ENCODE assay signal across 8 mouse cellular contexts in genomic region chr5:138948031-138948980, GRCm38 (mm10). TPM values are rescaled to one million over a fixed set of nuclear protein-coding genes. Genes with fewer than 3 reads are reported as not detected.
DNase-seq lines count a peak whose midpoint lies in the region; ATAC-seq lines count a peak whose summit lies in the region.

No protein-coding gene starts in this region.

- ATAC-seq in hindbrain, embryonic 16.5 days, result peak; percentile 45; the same call in 1 of the 2 replicates
- ATAC-seq in lung, embryonic 15.5 days (ENCODE audit: borderline replicate concordance, extremely low read depth, low FRiP score, low TSS enrichment), result peak; percentile 67

- no peak overlapping the region for H3K27ac ChIP-seq in hindbrain, embryonic 16.5 days (ENCODE audit: low read depth, low read length)
- H3K27ac ChIP-seq in lung, embryonic 15.5 days, result peak overlapping the region; percentile 79

- H3K9ac ChIP-seq in hindbrain, embryonic 16.5 days (ENCODE audit: low read depth, low read length), result no peak overlapping the region
- H3K9ac ChIP-seq in lung, embryonic 15.5 days, result no peak overlapping the region

- no peaks in the 10 kb centered on the region for H3K27me3 ChIP-seq in hindbrain, embryonic 16.5 days (replicated peaks; ENCODE audit: control insufficient read depth, insufficient read depth, low read length)
- peaks cover 5% of the 10 kb centered on the region; the same call in 1 of the 2 replicates for H3K27me3 ChIP-seq in lung, embryonic 15.5 days

- H3K9me3 ChIP-seq in hindbrain, embryonic 16.5 days (ENCODE audit: control insufficient read depth, low read length), result no peaks in the 10 kb centered on the region
- H3K9me3 ChIP-seq in lung, embryonic 15.5 days, result no peaks in the 10 kb centered on the region

- H3K4me3 ChIP-seq in hindbrain, embryonic 16.5 days (ENCODE audit: low read length), result no peak overlapping the region
- no peak overlapping the region for H3K4me3 ChIP-seq in lung, embryonic 15.5 days

- 19% methylated on average over 12 of the region's 13 CpGs for WGBS in hindbrain, embryonic 16.5 days
- 14% methylated on average over 13 of the region's 13 CpGs for WGBS in lung, embryonic 15.5 days

- DNase-seq in embryo, embryonic 11 days, result peak; percentile 37
- DNase-seq in embryo, embryonic 9.5 days (ENCODE audit: extremely low spot score), result no peak
- DNase-seq in adrenal gland, postnatal 10 days, result peak; percentile 75
- peak; percentile 54 for DNase-seq in gastrocnemius, postnatal 25 days
- DNase-seq in c-Kit-positive CD71-positive TER-119-positive erythroid progenitor cells, embryonic 14.5 days (ENCODE audit: low spot score), result no peak
- DNase-seq in embryo, embryonic 10 days (ENCODE audit: low spot score), result no peak

- peaks cover 10% of the 10 kb centered on the region for H3K4me1 ChIP-seq in hindbrain, embryonic 16.5 days (ENCODE audit: control insufficient read depth, insufficient read depth, low read depth, low read length)
- H3K4me1 ChIP-seq in lung, embryonic 15.5 days, result peaks cover 65% of the 10 kb centered on the region

- H3K36me3 ChIP-seq in hindbrain, embryonic 16.5 days (ENCODE audit: control insufficient read depth, insufficient read depth, low read length), result no peaks in the 10 kb centered on the region
- no peaks in the 10 kb centered on the region for H3K36me3 ChIP-seq in lung, embryonic 15.5 days

- no peak overlapping the region for H3K4me2 ChIP-seq in hindbrain, embryonic 16.5 days (ENCODE audit: low read length)
- H3K4me2 ChIP-seq in lung, embryonic 15.5 days, result peak overlapping the region; percentile 40

RNA-seq across cellular contexts. Expression of gene Pdgfa, which starts 48.9 kb away (rescaled TPM):
- total RNA-seq in adrenal gland, postnatal 10 days (2021), result 10 to 100 TPM; 22.0 to 23.3 TPM
- total RNA-seq in gastrocnemius, postnatal 25 days (2021), result 10 to 100 TPM; 22.2 to 22.3 TPM
- 26.2 and 33.4 TPM in 2 replicates for polyA plus RNA-seq in hindbrain, embryonic 16.5 days (2015; fragmentation: Nextera tagmentation; extraction: Ambion mirVana)
- polyA plus RNA-seq in lung, embryonic 15.5 days (2015; fragmentation: Nextera tagmentation; extraction: Ambion mirVana), result 53.2 and 56.3 TPM in 2 replicates

Comparison
In these comparisons a context has a peak if more than half of its experiments do, and no peak if none do; other contexts are left out.
1. DNase-seq: peak in embryo, embryonic 11 days (single experiment), adrenal gland, postnatal 10 days (single experiment) and gastrocnemius, postnatal 25 days (single experiment); none in embryo, embryonic 9.5 days (single experiment), c-Kit-positive CD71-positive TER-119-positive erythroid progenitor cells, embryonic 14.5 days (single experiment) and embryo, embryonic 10 days (single experiment).